Mouse (Mus musculus): ENCODE results near the gene Ext2.
A peak's percentile ranks its signal among the peaks of the same experiment; 100 is the strongest.

The Ext2 gene

DNA sequence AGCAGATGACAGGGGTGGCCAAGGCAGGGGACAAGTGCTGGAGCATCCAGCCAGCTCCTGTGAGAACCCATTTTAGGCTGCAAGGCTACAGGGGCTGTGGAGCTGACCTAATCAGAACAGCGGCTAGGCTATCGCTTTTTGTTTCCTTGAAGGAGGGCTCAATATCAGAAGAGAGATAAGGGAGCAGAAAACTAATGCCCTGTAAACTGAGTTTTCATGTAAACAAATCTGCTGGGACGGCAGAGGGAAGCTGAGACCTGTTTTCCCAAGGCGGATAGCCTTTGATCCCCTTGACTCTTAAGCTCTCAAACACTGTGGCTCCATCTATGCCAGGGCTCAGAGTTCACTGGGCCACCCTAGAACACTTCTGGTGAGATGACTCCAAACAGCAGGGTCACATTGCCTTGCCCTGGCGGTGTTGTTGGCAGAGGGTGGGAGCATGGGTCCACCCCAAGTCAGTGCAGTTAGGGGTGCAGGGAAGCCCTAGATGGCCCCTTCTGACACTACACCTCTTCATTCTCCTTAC lies 83.3 kb downstream of the Ext2 start:
- no peak for DNase-seq (ENCODE audit: extremely low spot score)

DNA sequence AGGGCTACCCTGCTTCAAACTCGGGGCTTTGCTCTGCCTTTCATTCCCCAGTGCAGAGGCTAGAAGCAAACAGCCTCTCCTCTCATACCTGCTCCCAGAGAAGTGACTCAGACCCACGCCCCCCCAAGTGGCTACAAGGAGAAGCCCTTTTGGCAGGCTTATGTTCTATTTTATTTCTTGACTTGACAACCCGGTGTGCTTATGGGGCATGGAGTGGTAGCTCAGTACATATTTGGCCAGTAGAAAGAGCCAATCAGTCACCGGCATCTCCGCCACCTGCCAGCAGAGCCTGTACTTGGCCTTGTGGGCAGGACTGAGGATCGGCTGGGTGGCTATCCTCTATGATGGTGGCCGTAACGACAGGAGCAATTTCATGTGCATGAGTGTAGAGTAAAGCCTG lies 85.2 kb downstream of the Ext2 start:
- no peak for DNase-seq (ENCODE audit: extremely low spot score)

DNA sequence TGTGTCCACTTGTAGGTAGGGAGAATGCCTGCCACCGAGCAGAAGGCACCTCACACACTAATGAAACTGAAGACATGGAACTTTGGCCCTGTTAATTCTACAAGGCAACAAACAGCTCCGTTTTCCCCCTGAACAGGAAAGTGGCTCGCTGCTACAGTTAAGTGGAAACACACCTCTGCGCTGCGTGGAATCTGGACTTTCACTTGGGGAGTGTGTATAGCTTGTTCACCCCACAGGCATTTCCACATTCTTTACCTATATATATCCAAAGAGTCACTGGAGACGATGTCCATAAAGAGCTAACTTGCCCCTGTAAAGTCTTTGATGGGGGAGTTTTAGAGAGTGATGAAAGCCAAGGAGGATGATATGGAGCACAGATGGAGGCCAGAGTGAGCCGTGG lies 89.7 kb downstream of the Ext2 start:
- DNase-seq (ENCODE audit: extremely low spot score) = no peak

DNA sequence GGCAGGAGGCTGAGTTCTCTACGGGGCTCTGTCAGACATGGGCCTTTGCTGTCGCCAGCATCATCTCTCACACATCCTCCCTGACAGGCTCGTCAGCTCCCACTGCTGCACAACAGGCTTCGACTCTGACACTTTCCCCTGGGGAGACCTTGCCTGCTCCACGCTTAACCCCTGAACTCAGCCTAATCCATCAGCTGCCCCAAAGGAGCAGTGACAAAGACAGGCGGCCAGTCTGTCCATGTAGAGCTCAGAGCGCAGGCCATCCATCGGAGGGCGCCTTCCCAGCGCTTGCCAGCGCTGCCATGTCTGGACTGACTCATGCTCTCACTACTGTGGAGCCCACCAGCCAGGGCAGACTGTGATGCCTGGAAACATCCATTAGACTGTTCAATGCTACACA lies 92.8 kb downstream of the Ext2 start:
- DNase-seq (ENCODE audit: extremely low spot score) = peak; percentile 59

DNA sequence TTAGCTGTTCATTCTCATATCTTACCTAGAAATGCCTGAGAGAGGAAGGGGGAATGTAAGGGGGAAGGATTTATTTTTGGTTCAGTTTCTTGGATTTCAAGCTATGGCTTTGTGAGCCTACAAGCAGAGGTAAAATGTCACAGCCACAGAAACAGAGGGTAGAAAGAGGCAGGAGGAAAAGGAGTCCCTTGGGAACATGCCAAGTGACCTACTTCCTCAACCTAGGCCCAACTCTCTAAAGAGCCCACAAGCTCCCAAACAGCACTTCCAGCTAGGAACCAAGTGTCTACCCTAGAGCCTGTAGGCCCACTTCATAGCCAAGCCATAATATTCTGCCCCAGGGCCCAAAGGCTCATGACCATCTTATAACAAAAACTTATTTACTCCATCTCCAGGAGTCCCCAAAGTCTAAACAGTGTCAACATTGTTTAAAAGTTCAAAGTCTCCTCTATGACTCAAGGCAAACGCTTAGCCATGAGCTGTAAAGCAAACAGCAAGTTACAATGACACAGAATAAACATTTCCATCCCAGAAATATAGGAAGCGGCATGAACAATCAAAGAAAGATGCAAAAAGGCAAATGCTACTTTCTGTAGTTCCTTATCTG lies 99.1 kb downstream of the Ext2 start:
- DNase-seq (ENCODE audit: extremely low spot score) = no peak

DNA sequence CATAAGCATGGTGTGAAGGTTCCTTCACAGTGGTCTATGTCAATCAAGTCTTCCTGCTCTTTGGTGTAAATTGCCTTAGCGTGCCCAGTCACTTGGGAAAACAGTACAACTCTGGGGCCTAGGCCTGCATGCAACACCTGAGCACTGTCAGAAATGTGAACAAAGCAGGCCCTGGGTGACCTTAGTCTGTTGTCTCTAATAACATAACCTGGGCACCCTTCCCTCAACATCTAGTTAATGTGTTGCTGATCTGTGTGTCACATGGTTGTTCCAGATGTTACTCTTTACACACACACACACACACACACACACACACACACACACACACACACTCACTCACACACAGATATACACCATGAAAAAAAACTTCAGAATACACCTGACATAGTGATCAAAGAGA lies 101.4 kb downstream of the Ext2 start:
- DNase-seq (ENCODE audit: extremely low spot score) = no peak

DNA sequence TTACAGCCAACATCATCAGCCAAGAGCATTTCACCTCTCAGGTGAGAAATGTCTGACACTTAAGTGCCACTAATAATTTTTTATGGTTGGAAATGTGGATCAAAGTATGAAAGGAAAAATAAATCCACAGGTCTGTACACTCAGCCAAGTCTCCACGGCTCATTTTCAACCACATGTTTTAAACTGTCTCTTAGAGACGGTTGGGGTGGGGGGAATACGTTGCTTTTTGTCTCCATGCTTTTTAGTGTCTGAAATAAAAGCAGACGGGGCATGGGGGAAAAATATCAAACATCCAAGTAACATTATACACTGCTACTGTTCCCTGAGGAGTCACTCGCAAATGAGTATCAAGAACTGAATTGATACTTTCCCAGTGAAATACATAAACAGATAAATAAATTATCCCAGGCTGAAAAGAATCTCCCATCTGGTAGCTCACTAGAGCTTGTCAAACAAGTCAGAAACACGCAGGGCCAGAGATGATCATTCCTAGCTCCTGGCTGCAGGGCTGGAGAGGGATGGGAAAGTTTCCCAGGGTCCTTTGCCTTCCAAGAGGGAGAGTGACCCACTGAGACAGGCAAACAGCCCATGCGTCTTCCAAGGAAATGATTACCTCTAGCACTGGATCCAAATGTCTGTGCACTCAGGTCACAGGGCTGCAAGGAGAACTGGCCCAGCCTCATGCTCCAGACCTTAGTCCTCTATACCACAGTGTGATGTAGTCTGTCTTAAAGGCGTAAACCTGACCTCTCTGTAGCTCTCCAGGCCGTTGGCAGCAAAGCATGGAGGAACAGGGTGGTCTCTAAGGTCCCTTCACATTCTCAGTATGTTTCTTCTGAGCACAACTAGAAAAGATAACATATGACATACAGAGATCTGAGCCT lies 102.3 kb downstream of the Ext2 start:
- no peak for DNase-seq (ENCODE audit: extremely low spot score)

DNA sequence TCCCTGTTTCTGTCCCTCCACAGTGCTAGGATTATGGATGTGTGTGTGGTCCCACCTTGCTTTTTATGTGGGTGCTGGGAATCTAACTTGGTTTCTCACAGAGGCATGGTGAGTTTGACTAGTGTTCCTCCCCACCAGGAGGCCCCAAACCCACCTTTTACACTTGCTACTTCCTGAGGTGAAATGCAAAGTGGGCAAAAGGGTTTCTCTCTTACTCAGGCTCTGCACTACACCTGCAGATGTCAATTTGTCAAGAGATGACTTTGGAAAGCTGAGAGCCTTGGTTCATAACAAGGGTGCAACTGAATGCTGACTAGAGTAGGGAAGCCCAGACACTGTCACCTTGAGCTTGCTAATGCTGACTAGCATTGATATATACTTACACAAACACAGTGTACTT lies 109.1 kb downstream of the Ext2 start:
- no peak for DNase-seq (ENCODE audit: extremely low spot score)

DNA sequence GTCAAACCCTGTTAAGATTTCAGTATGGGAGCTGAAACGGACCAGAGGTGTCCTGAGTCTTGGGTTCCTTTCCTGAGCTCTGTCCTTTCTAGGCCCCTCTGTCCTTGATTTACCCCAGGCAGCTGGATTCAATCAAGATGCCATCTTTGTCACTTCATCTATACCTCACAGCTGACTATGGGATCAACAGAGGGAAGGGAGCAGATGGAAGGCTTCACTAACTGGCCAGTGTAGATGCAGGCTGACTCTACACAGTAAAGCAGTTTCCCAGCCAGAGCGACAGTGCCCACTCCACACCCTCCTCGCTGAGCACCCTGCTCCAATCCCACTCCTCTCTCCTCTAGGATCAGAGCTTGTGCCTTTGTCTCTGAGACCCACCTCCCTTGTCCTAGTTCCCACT lies 110.9 kb downstream of the Ext2 start:
- DNase-seq (ENCODE audit: extremely low spot score) = no peak

DNA sequence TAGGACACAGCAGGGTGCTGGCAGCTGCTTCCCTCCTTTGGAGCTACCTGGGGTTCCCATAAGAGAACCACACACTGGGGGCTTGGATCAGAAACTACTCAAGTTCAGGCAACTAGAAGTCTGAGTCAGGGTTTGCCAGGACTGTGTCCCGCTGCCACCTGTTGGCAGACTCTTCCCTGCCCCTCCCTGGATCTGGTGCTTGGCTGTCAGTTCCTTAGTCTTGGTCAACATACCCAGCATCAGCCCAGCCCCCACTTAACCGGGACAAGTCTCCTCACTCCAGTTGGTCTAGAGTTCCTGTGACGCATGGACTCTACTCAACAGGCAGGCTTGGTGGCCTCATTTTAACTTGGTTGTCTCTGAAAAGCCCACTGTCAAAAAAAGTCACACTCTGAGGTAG lies 112.7 kb downstream of the Ext2 start:
- no peak for DNase-seq (ENCODE audit: extremely low spot score)

DNA sequence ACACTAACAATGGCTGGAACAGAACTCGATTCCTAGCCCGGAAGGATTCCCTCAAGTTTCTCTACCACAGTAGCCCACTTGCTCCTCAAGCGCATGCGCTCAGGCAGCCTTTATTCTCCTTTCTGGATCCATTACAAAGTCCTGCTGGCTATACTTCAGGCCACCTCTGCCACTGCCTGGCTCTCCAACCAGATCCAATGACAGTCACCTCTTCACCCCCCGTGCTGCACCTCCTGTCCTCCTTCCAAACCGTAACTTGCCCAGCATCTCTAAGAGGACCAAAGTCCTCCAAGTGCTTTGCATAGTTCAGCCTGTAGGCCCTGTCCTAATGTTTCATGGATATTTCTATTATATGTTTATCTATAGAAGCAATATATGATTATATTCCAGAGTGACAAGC lies 113.1 kb downstream of the Ext2 start:
- no peak for DNase-seq (ENCODE audit: extremely low spot score)

DNA sequence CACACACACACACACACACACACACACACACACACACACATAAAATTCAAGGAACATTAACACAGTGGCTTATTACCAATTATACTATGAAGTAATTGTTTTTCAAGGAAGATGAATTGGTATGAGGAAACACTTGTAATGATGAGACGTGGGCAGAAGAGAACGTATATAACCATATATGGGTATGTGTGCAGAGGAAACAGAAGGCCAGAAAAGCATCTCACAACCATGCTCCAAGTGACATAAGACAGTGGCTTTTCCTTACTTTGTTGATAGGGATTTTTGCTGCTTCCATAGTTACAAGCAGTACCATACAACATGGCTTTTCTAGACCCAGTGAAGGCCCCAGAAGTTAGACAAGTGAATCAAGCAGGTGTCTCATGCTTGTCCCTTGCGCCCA lies 115.5 kb downstream of the Ext2 start:
- no peak for DNase-seq (ENCODE audit: extremely low spot score)

DNA sequence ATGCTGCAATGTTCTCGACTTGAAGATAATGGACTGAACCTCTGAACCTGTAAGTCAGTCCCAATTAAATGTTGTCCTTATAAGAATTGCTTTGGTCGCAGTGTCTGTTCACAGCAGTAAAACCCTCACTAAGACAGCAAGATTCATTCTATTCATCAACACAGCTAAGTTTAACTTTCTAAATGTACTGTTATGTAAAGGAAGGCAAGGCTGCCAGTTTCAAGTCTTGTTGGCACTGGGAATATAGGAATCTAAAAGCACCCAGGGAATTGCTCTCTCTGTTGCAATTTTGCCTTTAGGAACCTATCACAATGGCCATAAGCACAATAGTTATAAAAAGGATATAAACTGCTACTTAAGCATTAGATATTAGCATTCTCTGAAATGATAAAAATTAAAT lies 116.0 kb downstream of the Ext2 start:
- no peak for DNase-seq (ENCODE audit: extremely low spot score)

DNA sequence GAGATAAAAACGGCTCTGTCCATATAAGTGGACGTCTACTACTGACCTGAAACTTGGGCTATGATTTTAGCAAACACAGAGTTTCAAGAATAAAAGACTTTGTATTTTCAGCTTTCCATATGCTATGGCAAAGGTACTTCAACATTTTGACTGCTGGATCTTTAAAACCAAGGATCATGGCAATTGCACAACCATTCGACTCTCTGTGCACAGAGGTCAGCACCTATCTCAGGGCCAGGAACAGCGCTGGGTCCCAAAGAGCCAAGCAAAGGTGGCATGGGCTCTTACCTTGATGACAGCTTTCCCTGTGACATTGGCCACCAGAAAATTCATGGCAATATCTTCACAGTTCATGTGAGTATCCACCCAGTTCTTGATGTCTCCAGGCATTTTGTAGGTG lies 118.2 kb downstream of the Ext2 start:
- DNase-seq (ENCODE audit: extremely low spot score) = no peak

DNA sequence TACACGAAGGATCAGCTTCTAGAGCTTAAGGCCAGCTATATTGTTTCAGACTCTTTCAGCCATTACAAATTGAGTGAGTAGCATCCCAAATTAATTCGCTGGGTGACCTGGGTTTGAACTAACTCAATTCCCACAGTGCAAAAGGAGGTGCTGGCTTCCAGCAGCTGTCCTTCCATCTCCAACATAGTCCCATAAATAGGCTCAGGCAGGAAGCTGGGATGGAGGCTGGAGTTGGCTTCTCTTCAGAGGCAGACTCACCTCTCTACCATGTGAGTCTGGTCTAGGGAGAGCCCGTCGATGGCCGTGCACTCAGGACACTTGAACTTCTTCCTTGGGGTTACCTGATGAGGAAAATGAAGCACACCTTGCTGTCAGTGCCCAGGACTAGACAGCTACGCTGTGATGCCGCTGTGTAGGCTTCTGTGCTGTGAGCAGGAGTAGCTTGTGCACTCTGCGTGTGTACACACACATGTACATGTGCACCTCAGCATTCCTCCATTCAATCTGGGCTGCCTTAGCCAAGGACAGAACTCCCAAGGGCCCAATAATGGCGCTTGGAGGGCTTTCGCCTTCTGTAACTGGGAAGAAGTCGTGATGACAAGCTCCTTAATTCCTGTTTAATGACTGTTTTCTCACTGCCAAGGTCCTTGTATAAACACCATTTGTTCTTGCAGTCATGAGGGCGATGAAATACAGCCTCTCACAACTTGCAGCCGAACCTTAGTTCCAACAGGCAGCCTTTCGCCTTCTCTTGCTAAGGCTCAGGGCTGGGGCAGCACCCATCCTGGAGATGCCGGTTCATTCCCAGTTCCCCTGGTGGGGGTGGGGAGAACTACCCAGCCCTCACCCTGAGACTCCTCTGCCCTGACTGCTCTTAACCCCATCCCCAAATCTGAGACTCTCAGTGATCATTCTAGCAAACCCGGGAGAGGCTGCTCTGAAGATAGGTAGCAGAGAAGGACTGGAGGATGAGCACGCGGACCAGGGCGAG lies 119.1 kb downstream of the Ext2 start:
- no peak for DNase-seq (ENCODE audit: extremely low spot score)

DNA sequence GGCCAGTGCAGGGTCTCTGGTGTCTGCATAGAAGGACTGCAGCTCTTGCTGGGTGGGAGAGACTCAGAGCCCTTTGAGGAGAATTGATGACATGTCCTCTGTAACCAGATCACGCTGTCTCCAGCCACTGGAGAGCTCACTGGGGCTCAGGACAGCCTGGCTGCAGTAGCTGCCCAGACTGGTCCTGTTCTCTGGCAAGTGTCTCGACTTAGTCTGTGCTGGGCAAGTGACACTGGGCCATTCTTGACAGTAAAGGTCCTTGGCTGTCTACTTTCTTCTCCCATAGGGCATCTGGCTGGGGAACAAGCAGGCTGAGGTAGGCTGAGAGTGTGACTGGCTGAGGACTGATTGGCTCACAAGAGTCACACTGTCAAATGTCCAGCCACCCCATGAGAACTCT lies 123.0 kb downstream of the Ext2 start:
- no peak for DNase-seq (ENCODE audit: extremely low spot score)

DNA sequence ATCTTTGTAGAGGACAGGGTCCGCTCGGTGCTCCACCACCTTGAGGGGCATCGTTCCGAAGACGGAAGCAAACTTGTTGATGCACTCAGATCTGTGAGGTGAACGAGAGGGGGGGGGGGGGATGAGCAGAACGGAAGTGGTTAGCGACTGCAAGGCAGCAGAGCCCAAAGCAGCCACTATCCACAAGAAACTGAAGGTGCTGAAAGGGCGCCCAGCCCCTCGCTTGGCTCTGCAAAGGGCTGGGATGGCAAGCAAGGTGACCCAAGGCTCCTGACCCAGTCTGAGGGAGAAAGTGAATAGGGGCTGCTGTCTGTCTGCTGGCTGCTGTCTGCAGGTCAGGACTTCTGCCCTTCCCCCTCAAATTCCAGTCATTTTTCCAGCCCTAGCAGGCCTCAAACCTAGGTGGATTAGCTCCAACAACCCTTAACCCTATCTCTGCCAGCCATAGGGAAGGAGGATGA lies 126.2 kb downstream of the Ext2 start:
- peak; percentile 75 for DNase-seq (ENCODE audit: extremely low spot score)

DNA sequence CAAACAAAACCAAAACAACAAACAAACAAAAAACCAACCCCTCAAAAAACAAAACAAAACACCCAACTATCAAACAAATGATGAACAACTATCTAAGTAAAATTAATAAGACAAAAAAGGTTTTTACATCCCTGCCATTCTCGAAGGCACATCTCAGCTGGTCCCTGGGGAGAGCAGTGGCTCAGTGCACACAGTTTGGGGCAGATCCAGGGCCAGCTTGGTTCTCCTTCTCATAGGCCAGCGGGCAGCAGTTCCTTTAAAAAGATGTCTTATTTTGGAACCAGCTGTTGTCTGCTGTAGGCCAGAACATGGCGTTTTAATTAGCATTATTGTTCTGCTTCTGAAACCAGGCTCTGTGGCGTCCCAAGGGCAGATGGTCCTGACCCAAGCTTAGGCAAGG lies 129.3 kb downstream of the Ext2 start:
- no peak for DNase-seq (ENCODE audit: extremely low spot score)

DNA sequence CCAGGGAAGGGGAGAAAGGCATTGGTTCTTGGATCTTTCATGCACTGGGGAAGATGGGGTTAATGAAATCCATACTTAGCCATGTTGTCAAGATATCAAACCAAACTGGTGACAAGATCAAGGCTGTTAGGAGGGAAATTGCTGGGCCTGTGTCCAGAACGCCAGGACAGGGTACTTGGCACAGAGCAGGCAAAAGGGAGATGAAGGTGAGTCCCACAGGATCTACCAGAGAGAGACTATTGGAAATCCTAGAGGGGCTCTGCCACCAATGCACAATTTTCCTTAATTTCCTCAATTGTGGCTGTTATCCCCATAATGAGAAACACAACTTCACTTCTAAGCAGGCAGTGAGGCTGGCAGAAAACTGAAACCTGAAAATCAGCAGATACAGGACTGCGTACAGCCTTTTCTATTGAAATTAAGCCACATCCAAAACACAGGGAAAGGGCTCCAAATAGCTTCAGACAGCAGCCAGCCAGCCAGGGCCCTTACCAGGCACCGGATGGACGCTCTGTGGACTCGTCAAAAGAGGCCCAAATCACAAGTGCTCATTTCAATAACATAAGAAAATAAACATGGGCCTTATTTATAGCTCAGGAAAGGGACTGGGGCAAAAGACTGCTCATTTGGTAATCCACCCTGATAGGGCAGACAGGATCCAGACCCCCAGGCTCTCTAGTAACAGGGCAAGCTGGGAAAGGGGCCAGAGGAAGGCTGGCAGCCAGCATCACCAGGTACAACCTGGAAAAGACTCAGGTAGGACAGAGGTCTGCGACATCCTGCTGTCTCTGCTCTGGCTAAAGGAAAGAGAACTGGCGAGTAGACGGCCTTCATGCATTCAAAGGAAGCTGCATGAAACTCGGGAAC lies 132.1 kb downstream of the Ext2 start:
- no peak for DNase-seq (ENCODE audit: extremely low spot score)

DNA sequence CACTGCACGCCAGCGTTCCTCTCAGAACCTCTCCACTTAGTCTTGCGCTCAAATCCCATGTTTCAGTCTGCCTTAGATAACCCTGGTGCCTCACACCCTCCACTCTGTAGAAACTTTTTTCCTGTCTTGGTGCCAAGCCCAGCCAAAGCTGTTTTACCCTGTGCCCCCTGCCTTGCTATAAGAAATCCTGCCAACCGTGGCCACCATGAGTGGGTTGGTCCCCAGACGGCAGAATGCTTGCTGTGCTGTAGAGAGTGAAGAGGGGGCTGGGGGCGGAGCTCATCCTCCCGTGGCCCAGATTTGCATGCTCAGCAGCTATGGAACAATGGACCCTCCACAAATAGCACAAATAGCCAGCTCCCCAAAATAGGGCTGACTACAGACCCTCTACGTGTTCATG lies 138.7 kb downstream of the Ext2 start:
- DNase-seq (ENCODE audit: extremely low spot score) = no peak

DNA sequence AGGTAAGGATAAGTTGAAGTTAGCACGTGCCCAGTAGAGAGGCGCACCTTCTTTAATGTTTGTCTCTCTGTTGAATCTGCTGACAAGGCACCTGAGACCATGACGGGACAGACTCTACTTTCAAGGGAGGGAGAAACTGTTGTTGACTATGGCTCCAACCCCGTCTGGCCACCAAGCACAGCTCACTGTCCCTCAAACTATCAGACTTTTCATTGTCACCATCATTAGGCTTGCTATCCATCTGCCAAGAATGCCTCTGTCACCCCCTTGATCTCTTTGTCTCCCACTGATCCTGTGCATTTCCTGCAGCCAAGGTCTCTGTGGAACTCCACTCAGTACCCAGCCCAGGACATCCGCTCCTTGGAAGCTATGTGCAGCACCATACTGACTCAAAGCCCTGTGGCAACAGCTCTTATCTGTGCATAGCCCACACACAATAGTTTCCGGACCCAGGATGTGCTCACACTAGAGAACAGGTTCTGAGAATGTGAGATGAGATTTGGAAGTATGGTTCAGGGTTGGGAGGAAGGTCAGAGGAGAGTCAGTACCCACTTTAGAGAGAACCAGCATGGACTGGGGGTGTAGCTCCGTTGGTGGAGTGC lies 139.7 kb downstream of the Ext2 start:
- DNase-seq (ENCODE audit: extremely low spot score) = no peak
